Mouse (Mus musculus) ovary, postnatal 36 days (tissue): ENCODE measurements around the gene Arhgap31.
A peak's percentile ranks its signal among the peaks of the same experiment; 100 is the strongest.

Experiments used
- DNase-seq: peaks from one replicate; pipeline ENCODE4 v3.0.0; 2022; ENCODE audit warnings: low spot score, mixed read lengths

The Arhgap31 gene

DNA sequence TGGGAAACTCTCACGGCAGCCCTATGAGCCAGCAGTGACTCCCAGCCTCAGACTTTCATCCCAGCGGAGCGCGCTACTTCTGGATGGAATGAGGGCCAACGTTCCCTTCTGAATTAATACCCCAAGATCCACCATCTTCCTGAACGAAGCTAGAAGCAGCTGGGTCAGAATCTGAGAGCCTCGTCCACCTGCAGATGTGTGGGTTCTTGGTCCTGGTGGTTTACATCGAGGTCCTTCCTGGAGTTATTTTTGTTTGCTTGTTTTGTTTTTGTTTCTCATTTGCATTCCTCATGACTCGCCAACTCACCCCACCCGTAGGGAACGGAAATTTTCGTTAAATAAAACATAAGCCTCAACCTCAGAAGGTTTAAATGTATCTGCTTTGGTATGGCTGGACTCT, 61.8 kb downstream of the Arhgap31 start:
- DNase-seq = no peak

- no peak for DNase-seq
These were observed 63.6 kb downstream of the Arhgap31 start for GRCm38 (mm10) chr16:38649431-38649827.

GRCm38 (mm10) chr16:38648783-38649430, 64.2 kb downstream of the Arhgap31 start:
- DNase-seq = no peak

- DNase-seq = no peak
These were observed 64.9 kb downstream of the Arhgap31 start for GRCm38 (mm10) chr16:38648155-38648554.

- no peak for DNase-seq
These were observed 68.6 kb downstream of the Arhgap31 start for GRCm38 (mm10) chr16:38644455-38644854.

DNA sequence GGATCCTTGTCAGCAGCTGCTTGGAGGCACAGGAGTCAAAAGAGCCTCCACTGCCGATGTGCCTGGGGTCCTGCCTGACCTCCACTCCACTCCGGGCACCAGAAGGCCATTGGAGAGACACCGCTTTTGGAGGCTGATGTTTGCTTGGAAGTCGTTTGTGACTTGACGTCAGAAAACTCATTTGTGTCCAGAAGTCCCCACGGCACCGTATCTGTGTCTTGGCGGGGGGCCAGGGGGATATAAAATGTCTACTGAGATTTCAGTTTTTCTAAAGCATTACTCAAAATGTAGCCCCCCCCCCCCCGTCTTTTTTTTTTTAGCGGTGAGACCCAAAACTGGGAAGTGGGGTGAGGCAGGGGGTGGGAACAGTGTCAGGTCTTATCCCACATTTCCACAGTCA, 76.0 kb downstream of the Arhgap31 start:
- DNase-seq = peak; percentile 42

GRCm38 (mm10) chr16:38636682-38637081, 76.4 kb downstream of the Arhgap31 start:
- DNase-seq = peak; percentile 58

DNA sequence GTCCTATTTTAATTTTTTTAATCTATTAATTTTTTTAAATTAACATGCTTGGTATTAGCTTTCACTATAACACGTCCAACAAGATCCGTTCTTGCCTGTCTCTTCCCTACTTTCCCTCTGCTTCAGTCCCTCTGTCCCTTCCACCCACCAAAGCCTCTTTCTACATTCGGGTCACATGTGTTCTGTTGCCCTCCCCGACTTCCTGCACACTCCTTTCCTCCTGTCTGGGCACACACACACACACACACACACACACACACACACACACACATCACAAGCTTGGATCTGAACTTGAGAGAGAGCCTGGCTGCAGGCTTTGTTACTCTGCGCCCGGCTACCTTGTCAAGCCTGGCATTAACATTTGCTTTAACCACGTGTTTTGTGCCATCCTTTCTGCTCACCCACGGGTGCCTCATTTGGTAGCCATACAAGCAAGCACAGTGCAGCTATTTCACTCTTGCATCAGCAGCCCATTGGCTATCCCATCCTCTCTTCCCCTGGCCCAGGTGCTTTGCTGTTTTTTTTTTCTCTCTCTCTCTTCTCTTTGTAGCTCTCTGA, 77.2 kb downstream of the Arhgap31 start:
- no peak for DNase-seq

DNA sequence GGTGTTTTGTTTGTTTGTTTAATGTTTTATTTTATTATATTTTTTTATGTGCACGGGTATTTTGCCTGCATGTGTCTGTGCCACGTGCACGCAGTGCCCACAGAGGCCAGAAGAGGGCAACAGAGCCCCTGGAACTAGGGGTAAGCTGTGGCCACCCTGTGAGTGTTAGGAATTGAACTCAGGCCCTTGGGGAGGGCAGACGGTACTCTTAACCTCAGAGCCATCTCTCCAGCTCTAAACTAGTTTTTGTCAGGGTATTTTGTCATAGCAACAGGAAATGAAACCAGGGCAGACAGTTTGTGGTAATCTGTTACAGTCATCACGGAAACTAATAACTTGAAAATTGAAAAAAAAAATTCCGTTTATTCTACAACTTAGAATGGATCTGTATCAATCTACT, 80.9 kb downstream of the Arhgap31 start:
- DNase-seq = peak; percentile 67

- peak; percentile 57 for DNase-seq
These were observed 87.2 kb downstream of the Arhgap31 start for GRCm38 (mm10) chr16:38625811-38626369.

GRCm38 (mm10) chr16:38625411-38625810, 87.7 kb downstream of the Arhgap31 start:
- no peak for DNase-seq

GRCm38 (mm10) chr16:38624303-38624702, 88.8 kb downstream of the Arhgap31 start:
- DNase-seq = no peak

DNA sequence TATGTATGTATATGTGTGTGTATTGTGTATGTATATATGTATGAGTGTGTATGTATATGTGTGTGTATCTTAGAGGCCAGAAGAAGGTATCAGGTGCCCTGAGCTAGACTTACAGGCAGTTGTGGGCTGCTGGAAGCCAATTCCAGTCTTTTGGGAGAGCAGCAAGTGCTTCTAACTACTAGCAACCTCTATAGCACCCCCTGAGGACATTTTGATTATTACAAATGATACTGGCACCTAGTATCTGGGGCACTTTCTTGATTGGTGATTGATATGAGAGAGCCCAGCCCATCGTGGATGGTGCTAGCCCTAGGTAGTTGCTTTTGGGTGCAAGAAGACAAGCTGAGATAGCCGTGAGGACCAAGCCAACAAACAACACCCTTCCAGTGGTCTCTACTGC, 90.8 kb downstream of the Arhgap31 start:
- DNase-seq = no peak

DNA sequence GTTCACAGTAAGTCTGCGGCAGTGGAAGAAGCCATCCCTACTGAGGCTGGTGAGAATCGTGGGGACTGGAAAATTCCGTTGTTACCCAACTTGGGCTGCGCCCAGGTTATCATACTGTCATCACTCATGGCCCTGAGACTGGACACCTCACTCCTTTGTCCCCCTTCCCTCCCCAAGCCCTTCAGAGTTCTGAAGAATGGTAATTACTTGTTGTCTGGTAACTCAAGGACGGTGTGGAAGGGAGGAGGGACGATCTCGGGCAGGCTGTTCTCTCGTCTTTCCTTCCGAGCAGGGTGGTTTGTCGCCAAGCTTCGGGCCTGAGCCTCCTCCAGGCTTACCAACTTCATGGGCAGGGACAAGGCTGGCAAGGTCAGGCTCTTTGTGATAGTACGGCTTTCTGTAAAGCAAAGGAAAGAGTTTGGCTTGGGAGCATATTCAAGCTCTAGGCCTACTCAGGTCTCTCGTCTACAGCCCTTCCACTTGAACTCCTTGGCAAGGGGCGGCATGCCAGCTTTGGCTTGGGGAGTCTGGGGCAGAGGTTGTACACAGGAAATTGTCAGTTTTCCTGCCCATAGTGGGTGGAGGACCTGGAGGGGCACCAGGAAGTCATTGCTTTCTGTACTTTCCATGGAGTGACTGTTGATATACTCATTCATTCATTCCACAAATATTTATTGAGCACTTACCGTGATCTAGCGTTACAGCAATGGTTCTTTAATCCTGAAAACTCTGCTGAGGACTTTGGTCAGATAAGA, 92.2 kb downstream of the Arhgap31 start:
- DNase-seq = peak; percentile 54

- peak; percentile 68 for DNase-seq
These were observed 94.0 kb downstream of the Arhgap31 start for GRCm38 (mm10) chr16:38619054-38619453.

GRCm38 (mm10) chr16:38617977-38618376, 95.1 kb downstream of the Arhgap31 start:
- DNase-seq = no peak

GRCm38 (mm10) chr16:38613646-38614045, 99.4 kb downstream of the Arhgap31 start:
- DNase-seq = no peak

GRCm38 (mm10) chr16:38612646-38613045, 100.4 kb downstream of the Arhgap31 start:
- no peak for DNase-seq

DNA sequence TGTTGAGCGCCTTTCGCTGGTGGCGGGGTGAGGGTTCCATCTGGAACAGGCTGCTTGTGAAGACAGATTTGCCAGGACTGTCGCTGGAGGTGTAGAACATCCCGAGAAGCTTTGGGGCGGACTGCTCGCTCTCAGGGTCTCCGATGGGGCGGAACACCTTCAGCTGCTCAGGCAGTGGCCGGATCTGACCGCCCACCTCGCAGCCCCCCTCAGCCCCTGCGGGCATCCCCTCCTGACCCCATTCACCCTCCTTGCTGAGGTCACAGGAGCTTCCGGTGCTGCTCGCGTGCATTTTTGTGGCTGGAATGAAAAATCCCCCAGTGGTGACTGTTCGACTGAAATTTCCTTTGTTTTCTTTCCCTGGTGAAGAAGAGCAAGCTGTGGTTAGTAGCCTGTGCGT, 104.0 kb downstream of the Arhgap31 start:
- no peak for DNase-seq

DNA sequence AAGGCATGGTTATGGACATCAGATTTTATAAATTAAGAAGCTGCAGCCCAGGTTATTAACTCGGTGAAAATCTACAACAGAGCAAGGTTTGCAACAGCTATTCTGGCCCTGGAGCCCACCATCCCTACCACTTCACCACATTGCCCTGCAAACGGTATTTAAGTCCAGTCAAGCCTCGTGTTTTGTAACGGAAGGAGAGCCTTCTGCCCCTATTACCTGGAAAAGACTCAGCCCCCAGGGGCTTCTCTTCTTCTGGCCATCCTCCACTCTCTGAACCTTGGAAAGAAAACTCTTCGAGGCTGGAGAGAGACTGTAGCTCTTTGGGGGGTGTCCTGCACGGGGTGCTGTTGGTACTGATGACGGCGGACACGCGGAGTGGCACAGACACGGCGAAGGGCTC, 104.4 kb downstream of the Arhgap31 start:
- DNase-seq = no peak

- no peak for DNase-seq
These were observed 106.6 kb downstream of the Arhgap31 start for GRCm38 (mm10) chr16:38606509-38606908.

- DNase-seq = no peak
These were observed 109.9 kb downstream of the Arhgap31 start for GRCm38 (mm10) chr16:38602989-38603804.
